Mouse (Mus musculus) forebrain, embryonic 13.5 days (tissue): ENCODE results near the gene Prdm12. TPM values are rescaled to one million over a fixed set of nuclear protein-coding genes. Genes with fewer than 3 reads are reported as not detected.
A peak's percentile ranks its signal among the peaks of the same experiment; 100 is the strongest.
"Not testable (repeated sequence)": the region's sequence is repeated elsewhere in the genome, so short reads cannot be mapped to it uniquely, and the experiment has no call there.

Experiments
- ATAC-seq: fragments of 200-750 bp; cut with Nextera tagmentation; 2 replicates; pipeline ENCODE4 v1.8.0; 2017
- H3K27ac ChIP-seq: fragments of 300-500 bp; sonication (generic); 2 replicates; pipeline ENCODE4 v1.5.1; 2015; ENCODE audit warnings: inconsistent platforms, mild to moderate bottlenecking, moderate library complexity
- H3K27me3 ChIP-seq: fragments of 300-500 bp; sonication (generic); 2 replicates; pipeline ENCODE4 v1.6.1; 2015; ENCODE audit warnings: mild to moderate bottlenecking, inconsistent platforms
- H3K36me3 ChIP-seq: fragments of 300-500 bp; sonication (generic); 2 replicates; pipeline ENCODE4 v1.6.1; 2015; ENCODE audit warnings: mild to moderate bottlenecking, inconsistent platforms; ENCODE audit not compliant: poor library complexity, severe bottlenecking
- H3K4me1 ChIP-seq: fragments of 300-500 bp; sonication (generic); 2 replicates; pipeline ENCODE4 v1.6.1; 2015; ENCODE audit warnings: inconsistent platforms
- H3K4me2 ChIP-seq: fragments of 300-500 bp; sonication (generic); 2 replicates; pipeline ENCODE4 v1.6.1; 2015; ENCODE audit warnings: inconsistent platforms, mild to moderate bottlenecking, moderate library complexity
- H3K4me3 ChIP-seq: fragments of 300-500 bp; sonication (generic); 2 replicates; pipeline ENCODE4 v1.5.1; 2015; ENCODE audit warnings: mild to moderate bottlenecking, inconsistent platforms
- H3K9ac ChIP-seq: fragments of 300-500 bp; sonication (generic); 2 replicates; pipeline ENCODE4 v1.6.1; 2015; ENCODE audit warnings: mild to moderate bottlenecking, inconsistent platforms
- H3K9me3 ChIP-seq: fragments of 300-500 bp; sonication (generic); replicated peaks from 2 replicates; pipeline ENCODE4 v1.6.1; 2016; ENCODE audit warnings: inconsistent platforms
- WGBS: fragments of 180-500 bp; shearing (Covaris S2); methylation state at CpG from one replicate; pipeline ENCODE4 v1.1.7; 2015; 5-methylcytosine and 5-hydroxymethylcytosine counted together
- polyA plus RNA-seq: library from polyadenylated mRNA; unstranded; fragments of >200 nt; fragmentation: Nextera tagmentation; extraction: Ambion mirVana; gene quantifications from 2 replicates; pipeline ENCODE4 v1.2.1, GENCODE M21; 2015

Gene Prdm12
- polyA plus RNA-seq, 1 experiment from 2014 or later: 2.1 TPM

GRCm38 (mm10) chr2:31653971-31654853, 14.4 kb downstream of the Prdm12 start:
- no peaks in the 10 kb centered on the region for H3K36me3 ChIP-seq
- peak overlapping the region; percentile 96 for H3K4me2 ChIP-seq
- WGBS: under 1% methylated on average over 91 of the region's 109 CpGs
- H3K27ac ChIP-seq: no peak overlapping the region
- no peaks in the 10 kb centered on the region; the same call in 1 of the 2 replicates for H3K9me3 ChIP-seq
- H3K4me3 ChIP-seq: peak overlapping the region; percentile 54
- H3K27me3 ChIP-seq: peaks cover 95% of the 10 kb centered on the region
- peak; percentile 79 for ATAC-seq
- peak overlapping the region; percentile 23 for H3K9ac ChIP-seq
- H3K4me1 ChIP-seq: peaks cover 17% of the 10 kb centered on the region

- H3K27me3 ChIP-seq: peaks cover 94% of the 10 kb centered on the region
- no peak overlapping the region for H3K27ac ChIP-seq
- 5% methylated on average over 22 of the region's 22 CpGs for WGBS
- peaks cover 17% of the 10 kb centered on the region for H3K4me1 ChIP-seq
- H3K36me3 ChIP-seq: no peaks in the 10 kb centered on the region
- H3K4me3 ChIP-seq: peak overlapping the region; percentile 54
- no peak for ATAC-seq
- H3K4me2 ChIP-seq: peak overlapping the region; percentile 96
- H3K9me3 ChIP-seq: no peaks in the 10 kb centered on the region; the same call in 1 of the 2 replicates
- no peak overlapping the region for H3K9ac ChIP-seq
These were observed 15.2 kb downstream of the Prdm12 start for GRCm38 (mm10) chr2:31654854-31655559.

GRCm38 (mm10) chr2:31656374-31656773, 16.5 kb downstream of the Prdm12 start:
- no peak overlapping the region for H3K9ac ChIP-seq
- no peaks in the 10 kb centered on the region for H3K36me3 ChIP-seq
- no peak for ATAC-seq
- H3K4me3 ChIP-seq: no peak overlapping the region
- no peak overlapping the region for H3K4me2 ChIP-seq
- H3K9me3 ChIP-seq: no peaks in the 10 kb centered on the region; the same call in 1 of the 2 replicates
- peaks cover 17% of the 10 kb centered on the region for H3K4me1 ChIP-seq
- H3K27ac ChIP-seq: no peak overlapping the region
- H3K27me3 ChIP-seq: peaks cover 83% of the 10 kb centered on the region
- 88% methylated on average over 7 of the region's 7 CpGs for WGBS

- Histone ChIP-seq H3K9me3 (no peaks in the 10 kb centered on the region; the same call in 1 of the 2 replicates), H3K4me1 (no peaks in the 10 kb centered on the region), H3K27ac (no peak overlapping the region), H3K4me3 (no peak overlapping the region), H3K4me2 (no peak overlapping the region), H3K9ac (no peak overlapping the region), H3K27me3 (peaks cover 46% of the 10 kb centered on the region), H3K36me3 (no peaks in the 10 kb centered on the region)
- no peak for ATAC-seq
- 75% methylated on average over 8 of the region's 8 CpGs for whole genome bisulfite sequencing
These were observed 23.3 kb downstream of the Prdm12 start for GRCm38 (mm10) chr2:31662939-31663803.

GRCm38 (mm10) chr2:31663804-31664180, 24.0 kb downstream of the Prdm12 start:
- peaks cover 40% of the 10 kb centered on the region for H3K27me3 ChIP-seq
- ATAC-seq: no peak
- H3K4me3 ChIP-seq: no peak overlapping the region
- 92% methylated on average over 1 of the region's 1 CpGs for WGBS
- H3K9me3 ChIP-seq: no peaks in the 10 kb centered on the region; the same call in 1 of the 2 replicates
- H3K4me2 ChIP-seq: no peak overlapping the region
- H3K9ac ChIP-seq: no peak overlapping the region
- no peaks in the 10 kb centered on the region for H3K36me3 ChIP-seq
- no peak overlapping the region for H3K27ac ChIP-seq
- no peaks in the 10 kb centered on the region for H3K4me1 ChIP-seq

- WGBS: 20% methylated on average over 4 of the region's 4 CpGs
These were observed 27.5 kb downstream of the Prdm12 start for GRCm38 (mm10) chr2:31667332-31667731.

GRCm38 (mm10) chr2:31670551-31671035, 30.8 kb downstream of the Prdm12 start, which contains the start of gene Exosc2:
TSS of gene Exosc2 (plus strand) at chr2:31670715.
- Histone ChIP-seq H3K27ac (peak within 1 kb of the TSS; percentile 35; the same call in 1 of the 2 replicates), H3K36me3 (peaks cover 33% of the 10 kb centered on the region), H3K4me3 (peak within 1 kb of the TSS; percentile 68), H3K27me3 (0 out of 2 replicates have a peak, but pooled peaks cover 6% of the 10 kb centered on the region), H3K4me1 (peaks cover 22% of the 10 kb centered on the region), H3K9ac (peak within 1 kb of the TSS; percentile 78), H3K9me3 (no peaks in the 10 kb centered on the region), H3K4me2 (peak within 1 kb of the TSS; percentile 91)
- WGBS: under 1% methylated on average over 27 of the region's 27 CpGs
- peak; percentile 98 for ATAC-seq

More at GRCm38 (mm10) chr2:31667332-31667731, 27.5 kb downstream of the Prdm12 start:
- Histone ChIP-seq H3K9ac (no peak overlapping the region), H3K4me1 (peaks cover 11% of the 10 kb centered on the region), H3K36me3 (peaks cover under 1% of the 10 kb centered on the region; the same call in 1 of the 2 replicates), H3K27me3 (peaks cover 20% of the 10 kb centered on the region), H3K9me3 (no peaks in the 10 kb centered on the region), H3K4me2 (no peak overlapping the region), H3K4me3 (no peak overlapping the region), H3K27ac (no peak overlapping the region)
- no peak for ATAC-seq

- no peak overlapping the region for H3K4me2 ChIP-seq
- H3K36me3 ChIP-seq: peaks cover 79% of the 10 kb centered on the region
- H3K9ac ChIP-seq: no peak overlapping the region
- no peaks in the 10 kb centered on the region for H3K9me3 ChIP-seq
- 98% methylated on average over 6 of the region's 6 CpGs for WGBS
- no peaks in the 10 kb centered on the region for H3K4me1 ChIP-seq
- no peak overlapping the region for H3K27ac ChIP-seq
- H3K27me3 ChIP-seq: no peaks in the 10 kb centered on the region
- H3K4me3 ChIP-seq: no peak overlapping the region
- ATAC-seq: no peak
These were observed 38.8 kb downstream of the Prdm12 start for GRCm38 (mm10) chr2:31678641-31679040.

- H3K27ac ChIP-seq, ATAC-seq, H3K9ac ChIP-seq, H3K4me2 ChIP-seq, H3K27me3 ChIP-seq, H3K4me1 ChIP-seq, H3K9me3 ChIP-seq, H3K4me3 ChIP-seq: not testable (repeated sequence)
- peaks cover 53% of the 10 kb centered on the region for H3K36me3 ChIP-seq
- WGBS: 87% methylated on average over 15 of the region's 15 CpGs
These were observed 41.3 kb downstream of the Prdm12 start for GRCm38 (mm10) chr2:31681051-31681707.

- no peaks in the 10 kb centered on the region for H3K4me1 ChIP-seq
These were observed 41.9 kb downstream of the Prdm12 start for GRCm38 (mm10) chr2:31681731-31682235.

GRCm38 (mm10) chr2:31683666-31684065, 43.8 kb downstream of the Prdm12 start:
- Histone ChIP-seq H3K4me2 (no peak overlapping the region), H3K4me3 (no peak overlapping the region), H3K27ac (no peak overlapping the region), H3K27me3 (no peaks in the 10 kb centered on the region), H3K4me1 (peaks cover 4% of the 10 kb centered on the region; the same call in 1 of the 2 replicates), H3K9ac (no peak overlapping the region), H3K9me3 (no peaks in the 10 kb centered on the region), H3K36me3 (peaks cover 28% of the 10 kb centered on the region)
- WGBS: 30% methylated on average over 2 of the region's 2 CpGs
- no peak for ATAC-seq

More at GRCm38 (mm10) chr2:31681731-31682235, 41.9 kb downstream of the Prdm12 start:
- 88% methylated on average over 6 of the region's 6 CpGs for WGBS
- no peak for ATAC-seq
- Histone ChIP-seq H3K36me3 (peaks cover 47% of the 10 kb centered on the region), H3K4me3 (no peak overlapping the region), H3K9ac (no peak overlapping the region), H3K9me3 (no peaks in the 10 kb centered on the region), H3K27me3 (no peaks in the 10 kb centered on the region), H3K27ac (no peak overlapping the region), H3K4me2 (no peak overlapping the region)
